Mouse (Mus musculus): ENCODE data around the gene 9930021J03Rik. TPM values are rescaled to one million over a fixed set of nuclear protein-coding genes. Genes with fewer than 3 reads are reported as not detected.

The 9930021J03Rik gene
- polyA plus RNA-seq (2012; rRNA removed) = 7.4 TPM in 2 replicates

DNA sequence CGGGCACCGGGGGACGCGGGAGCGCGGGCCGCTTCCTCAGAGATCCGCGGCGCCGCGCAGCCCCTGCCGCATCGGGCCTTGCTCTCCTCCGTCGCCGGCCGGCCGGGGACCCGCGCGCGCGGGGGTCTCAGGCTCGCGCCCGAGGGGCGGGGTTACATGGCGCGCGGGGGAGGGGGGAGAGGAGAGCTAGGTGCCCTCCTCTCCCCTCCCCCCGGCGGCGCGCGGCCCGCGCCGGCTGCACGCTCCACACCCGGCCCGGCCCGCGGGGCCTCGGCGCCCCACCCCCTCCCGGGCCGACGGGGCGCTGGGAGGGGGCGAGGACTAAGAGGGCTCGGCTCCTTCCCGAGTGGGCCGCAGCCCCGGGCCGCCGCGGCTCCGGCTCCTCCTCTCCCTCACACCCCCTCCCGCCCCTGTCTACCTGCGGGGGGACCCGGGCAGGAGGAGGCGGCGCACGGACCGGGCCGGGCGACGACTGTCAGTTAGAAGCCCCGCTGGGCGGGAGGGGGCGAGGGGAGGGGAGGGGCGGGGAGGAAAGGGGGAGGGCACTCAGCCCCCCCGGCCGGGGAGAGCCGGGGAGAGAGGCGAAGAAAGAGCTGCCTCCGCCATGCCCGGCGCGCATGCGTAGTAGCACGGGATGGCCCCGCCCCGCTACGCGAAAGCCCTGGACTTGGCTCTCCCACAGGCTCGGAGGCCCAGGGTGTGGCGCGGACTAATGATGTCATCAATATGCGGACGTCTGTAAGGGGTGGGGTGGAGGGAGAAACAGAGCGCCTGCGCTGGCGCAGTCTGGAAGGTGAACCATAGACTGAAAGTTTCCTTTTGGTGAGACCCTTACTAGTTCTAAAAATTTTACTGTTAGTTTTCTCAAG is at the start of gene 9930021J03Rik:
Gene 9930021J03Rik (minus strand): TSS at position 73 of the 869 bp plus-strand sequence.
- H3K36me3 ChIP-seq (ENCODE audit: control insufficient read depth, insufficient read depth, low read length) = no peaks in the 10 kb centered on the region; the same call in 1 of the 2 replicates
- peak; percentile 98 for DNase-seq
- H3K27ac ChIP-seq (ENCODE audit: insufficient read depth, low read depth, low read length) = peak within 1 kb of the TSS; percentile 56
- under 1% methylated on average over 73 of the region's 95 CpGs for WGBS
- peaks cover 6% of the 10 kb centered on the region; the same call in 1 of the 2 replicates for H3K4me1 ChIP-seq (ENCODE audit: control insufficient read depth, insufficient read depth, low read length)
- H3K27me3 ChIP-seq (replicated peaks; ENCODE audit: control insufficient read depth, insufficient read depth, low read length) = no peaks in the 10 kb centered on the region
- H3K4me3 ChIP-seq (ENCODE audit: insufficient read depth, low read depth, low read length) = peak within 1 kb of the TSS; percentile 70
- TF ChIP-seq POLR2A (IDR thresholded peaks at IDR 0.05; ENCODE audit: low read depth, low read length) = peak; percentile 53
- TF ChIP-seq CTCF (conservative IDR thresholded peaks at IDR 0.05; ENCODE audit: insufficient read depth, insufficient read length, low read depth, low read length) = no peak

DNA sequence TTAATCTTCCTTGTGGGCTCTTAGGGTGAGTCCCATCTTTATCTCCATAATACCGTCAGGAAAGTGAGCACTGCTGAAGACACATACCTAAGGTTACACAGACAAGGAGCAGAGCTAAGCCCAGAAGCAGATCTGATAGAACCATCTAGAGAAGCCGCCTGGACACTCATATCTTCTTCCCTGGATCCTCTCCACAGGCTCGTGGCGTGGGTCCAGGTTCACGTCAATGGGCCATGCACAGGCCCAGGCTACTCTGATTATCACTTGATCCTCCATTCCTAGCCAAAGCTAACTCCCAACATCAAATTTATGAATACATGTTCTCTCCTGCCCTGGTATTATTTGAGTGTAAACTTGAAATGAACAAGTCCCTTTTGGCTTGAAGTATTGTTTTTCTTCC is 47.9 kb upstream of the 9930021J03Rik start:
- whole genome bisulfite sequencing = 90% methylated on average over 5 of the region's 5 CpGs
- DNase-seq = no peak
- H3K36me3 ChIP-seq (ENCODE audit: control insufficient read depth, insufficient read depth, low read length) = no peaks in the 10 kb centered on the region
- no peaks in the 10 kb centered on the region for H3K4me1 ChIP-seq (ENCODE audit: control insufficient read depth, insufficient read depth, low read length)
- H3K27ac ChIP-seq (ENCODE audit: insufficient read depth, low read depth, low read length) = no peak overlapping the region
- no peak overlapping the region for H3K4me3 ChIP-seq (ENCODE audit: insufficient read depth, low read depth, low read length)
- no peaks in the 10 kb centered on the region for H3K27me3 ChIP-seq (replicated peaks; ENCODE audit: control insufficient read depth, insufficient read depth, low read length)
- TF ChIP-seq CTCF (conservative IDR thresholded peaks at IDR 0.05; ENCODE audit: insufficient read depth, insufficient read length, low read depth, low read length) (no peak), POLR2A (IDR thresholded peaks at IDR 0.05; ENCODE audit: low read depth, low read length) (no peak)

DNA sequence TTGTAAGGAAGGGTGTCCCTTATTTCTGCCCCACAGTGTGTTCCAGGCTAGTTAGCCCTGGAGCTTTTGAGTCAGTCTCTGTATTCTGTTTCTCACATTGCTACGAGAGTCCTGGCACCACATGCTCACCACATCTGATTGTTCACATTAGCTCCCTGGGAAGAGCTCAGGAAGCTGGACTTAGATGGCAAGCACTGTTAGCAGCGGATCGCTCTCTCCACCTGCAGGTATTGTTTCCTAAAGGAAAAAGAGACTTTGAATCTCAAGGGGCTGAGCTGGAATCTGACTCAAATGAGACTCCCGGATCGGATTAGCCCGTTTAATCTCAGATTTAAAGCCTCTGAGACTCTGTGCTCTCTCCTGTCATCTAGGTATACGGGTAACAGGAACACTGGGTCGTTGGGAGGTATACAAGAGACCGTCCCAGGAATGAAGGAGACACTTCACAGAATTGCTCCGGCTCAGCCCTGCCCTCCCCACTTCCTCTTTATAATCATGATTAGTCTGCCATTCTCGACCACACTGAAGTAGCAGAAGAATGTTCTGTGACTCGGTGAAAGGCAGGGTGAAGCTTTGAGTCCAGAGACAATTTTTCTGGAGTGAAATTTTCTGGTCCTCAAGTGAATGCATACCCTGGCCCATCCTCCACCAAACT is 45.4 kb upstream of the 9930021J03Rik start:
- Histone ChIP-seq H3K4me1 (ENCODE audit: control insufficient read depth, insufficient read depth, low read length) (no peaks in the 10 kb centered on the region), H3K4me3 (ENCODE audit: insufficient read depth, low read depth, low read length) (no peak overlapping the region), H3K27me3 (replicated peaks; ENCODE audit: control insufficient read depth, insufficient read depth, low read length) (no peaks in the 10 kb centered on the region), H3K36me3 (ENCODE audit: control insufficient read depth, insufficient read depth, low read length) (no peaks in the 10 kb centered on the region), H3K27ac (ENCODE audit: insufficient read depth, low read depth, low read length) (no peak overlapping the region)
- no peak for TF ChIP-seq POLR2A (IDR thresholded peaks at IDR 0.05; ENCODE audit: low read depth, low read length)
- TF ChIP-seq CTCF (conservative IDR thresholded peaks at IDR 0.05; ENCODE audit: insufficient read depth, insufficient read length, low read depth, low read length) = no peak
- 33% methylated on average over 12 of the region's 12 CpGs for WGBS
- DNase-seq = no peak

DNA sequence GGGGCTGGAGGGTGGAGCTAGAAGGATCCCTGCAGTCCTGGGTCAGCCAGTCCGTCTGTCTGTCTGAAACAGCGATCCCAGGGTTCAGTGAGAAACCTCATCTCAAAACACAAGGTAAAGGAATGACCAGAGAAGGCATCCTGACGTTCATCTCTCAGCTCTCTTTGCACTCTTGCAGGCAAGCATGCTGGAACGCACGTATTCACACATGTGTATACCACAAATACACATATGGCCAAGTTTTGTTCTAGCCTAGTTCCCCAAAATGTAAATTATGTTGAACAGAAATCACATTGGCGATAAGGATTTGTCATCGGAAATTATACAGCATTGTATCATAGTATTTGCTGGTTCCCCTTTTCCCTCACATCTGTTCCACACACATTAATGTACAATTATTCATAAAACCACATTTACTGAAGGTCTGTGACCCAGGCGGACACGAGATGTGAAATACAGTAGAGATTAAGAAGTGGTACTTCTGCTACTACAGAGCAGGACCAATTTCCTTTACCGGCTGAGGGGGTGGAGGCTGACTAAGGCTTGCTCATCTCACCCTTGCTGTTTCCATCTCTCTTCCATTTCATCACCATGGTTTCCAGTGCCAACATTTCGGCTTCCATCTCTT is 44.2 kb upstream of the 9930021J03Rik start:
- no peak overlapping the region for H3K4me3 ChIP-seq (ENCODE audit: insufficient read depth, low read depth, low read length)
- no peak for DNase-seq
- 85% methylated on average over 11 of the region's 11 CpGs for WGBS
- no peak overlapping the region for H3K27ac ChIP-seq (ENCODE audit: insufficient read depth, low read depth, low read length)
- H3K36me3 ChIP-seq (ENCODE audit: control insufficient read depth, insufficient read depth, low read length) = no peaks in the 10 kb centered on the region
- TF ChIP-seq POLR2A (IDR thresholded peaks at IDR 0.05; ENCODE audit: low read depth, low read length) = no peak
- no peak for TF ChIP-seq CTCF (conservative IDR thresholded peaks at IDR 0.05; ENCODE audit: insufficient read depth, insufficient read length, low read depth, low read length)
- H3K4me1 ChIP-seq (ENCODE audit: control insufficient read depth, insufficient read depth, low read length) = no peaks in the 10 kb centered on the region
- no peaks in the 10 kb centered on the region for H3K27me3 ChIP-seq (replicated peaks; ENCODE audit: control insufficient read depth, insufficient read depth, low read length)

DNA sequence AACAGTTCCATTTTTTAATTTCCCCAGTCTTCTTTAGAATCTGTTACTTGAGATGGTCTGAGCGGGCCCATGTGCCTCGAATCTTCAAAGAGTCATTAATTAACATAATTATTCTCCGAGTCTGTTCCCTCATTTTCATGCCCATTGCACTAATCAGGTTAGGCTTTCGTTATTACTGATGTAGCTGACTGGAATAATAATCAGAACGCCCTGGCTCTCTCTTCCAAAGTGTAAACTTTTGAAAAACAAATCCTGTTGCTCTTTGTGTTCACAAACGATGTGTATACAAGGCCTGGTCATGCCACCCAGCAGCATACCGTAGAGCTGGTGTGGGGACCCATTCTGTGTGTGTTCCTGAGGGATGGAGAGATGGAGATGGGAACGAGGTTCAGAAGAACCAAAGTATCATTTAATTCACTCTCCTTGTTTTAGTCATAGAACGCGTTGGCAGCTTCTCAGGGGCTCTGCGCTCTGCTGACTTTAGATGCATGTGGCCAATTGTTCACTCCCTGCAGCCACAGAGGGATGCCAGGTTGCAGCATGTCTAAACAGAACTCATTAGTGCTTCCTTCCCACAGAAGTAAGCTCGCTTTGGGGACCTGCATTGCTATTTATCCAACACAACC is 38.4 kb upstream of the 9930021J03Rik start:
- 54% methylated on average over 12 of the region's 12 CpGs for WGBS
- no peak overlapping the region for H3K27ac ChIP-seq (ENCODE audit: insufficient read depth, low read depth, low read length)

DNA sequence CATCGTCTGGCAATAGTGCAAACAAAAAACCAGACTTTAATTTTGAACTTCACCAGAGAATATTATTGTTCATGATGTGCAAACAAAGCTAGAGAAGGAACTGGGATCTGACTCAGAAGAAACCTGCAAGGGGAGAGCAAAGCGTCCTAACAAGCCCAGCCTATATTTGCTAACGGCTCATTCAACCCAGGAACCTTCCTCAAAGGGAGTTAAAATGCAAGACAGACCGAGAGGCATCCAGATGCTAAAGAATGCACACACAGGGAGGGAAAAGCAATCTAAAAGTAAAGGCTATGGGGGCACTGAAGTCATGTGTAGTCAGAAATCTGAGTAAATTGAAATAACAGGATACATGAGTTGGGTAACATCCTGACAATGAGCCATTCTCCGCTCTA is 37.8 kb upstream of the 9930021J03Rik start:
- H3K4me3 ChIP-seq (ENCODE audit: insufficient read depth, low read depth, low read length) = no peak overlapping the region

More for the DNA sequence above, 38.4 kb upstream of the 9930021J03Rik start:
- Histone ChIP-seq H3K4me1 (ENCODE audit: control insufficient read depth, insufficient read depth, low read length) (peaks cover 4% of the 10 kb centered on the region; the same call in 1 of the 2 replicates), H3K4me3 (ENCODE audit: insufficient read depth, low read depth, low read length) (no peak overlapping the region), H3K36me3 (ENCODE audit: control insufficient read depth, insufficient read depth, low read length) (no peaks in the 10 kb centered on the region), H3K27me3 (replicated peaks; ENCODE audit: control insufficient read depth, insufficient read depth, low read length) (no peaks in the 10 kb centered on the region)
- no peak for TF ChIP-seq CTCF (conservative IDR thresholded peaks at IDR 0.05; ENCODE audit: insufficient read depth, insufficient read length, low read depth, low read length)
- TF ChIP-seq POLR2A (IDR thresholded peaks at IDR 0.05; ENCODE audit: low read depth, low read length) = no peak
- no peak for DNase-seq

More for the DNA sequence above, 37.8 kb upstream of the 9930021J03Rik start:
- WGBS = 60% methylated on average over 5 of the region's 5 CpGs
- Histone ChIP-seq H3K36me3 (ENCODE audit: control insufficient read depth, insufficient read depth, low read length) (no peaks in the 10 kb centered on the region), H3K27me3 (replicated peaks; ENCODE audit: control insufficient read depth, insufficient read depth, low read length) (no peaks in the 10 kb centered on the region), H3K4me1 (ENCODE audit: control insufficient read depth, insufficient read depth, low read length) (peaks cover 4% of the 10 kb centered on the region; the same call in 1 of the 2 replicates), H3K27ac (ENCODE audit: insufficient read depth, low read depth, low read length) (no peak overlapping the region)
- no peak for DNase-seq
- no peak for TF ChIP-seq POLR2A (IDR thresholded peaks at IDR 0.05; ENCODE audit: low read depth, low read length)
- no peak for TF ChIP-seq CTCF (conservative IDR thresholded peaks at IDR 0.05; ENCODE audit: insufficient read depth, insufficient read length, low read depth, low read length)
